Mouse (Mus musculus): ENCODE data around the gene Pygb.

The Pygb gene

GRCm38 (mm10) chr2:150786251-150787180 lies at the start of gene Pygb:
Gene Pygb, plus strand, starts transcription at chr2:150786735.
- CTCF ChIA-PET = interaction anchor here (0.7 to 1.1 kb wide), 2 partner anchors 26 to 117 kb away, joined by 3 to 4 read pairs; no protein-coding TSS in a partner anchor

GRCm38 (mm10) chr2:150737881-150738280 lies 48.7 kb upstream of the Pygb start:
- CTCF ChIA-PET = no interaction called here

GRCm38 (mm10) chr2:150740145-150740841 lies 46.2 kb upstream of the Pygb start:
- CTCF ChIA-PET = no interaction called here

GRCm38 (mm10) chr2:150741405-150741804 lies 45.1 kb upstream of the Pygb start:
- CTCF ChIA-PET = no interaction called here

- CTCF ChIA-PET = interaction anchor here (0.7 kb wide), 1 partner anchor 1339 kb away, joined by 3 read pairs; no protein-coding TSS in a partner anchor
These were observed 41.5 kb upstream of the Pygb start for GRCm38 (mm10) chr2:150745016-150745415.

GRCm38 (mm10) chr2:150748854-150749253 lies 37.7 kb upstream of the Pygb start, which contains the start of gene Entpd6:
Gene Entpd6, plus strand, starts transcription at chr2:150749042.
- CTCF ChIA-PET = interaction anchor here (0.9 to 1.2 kb wide), 2 partner anchors 34 to 139 kb away, joined by 3 read pairs; no protein-coding TSS in a partner anchor

GRCm38 (mm10) chr2:150749283-150749682 lies 37.3 kb upstream of the Pygb start:
- CTCF ChIA-PET = interaction anchor here (0.9 to 1.2 kb wide), 2 partner anchors 34 to 140 kb away, joined by 3 read pairs; no protein-coding TSS in a partner anchor

- CTCF ChIA-PET = no interaction called here
These were observed 36.2 kb upstream of the Pygb start for GRCm38 (mm10) chr2:150750129-150750979.

- CTCF ChIA-PET = no interaction called here
These were observed 31.5 kb upstream of the Pygb start for GRCm38 (mm10) chr2:150755016-150755415.

- CTCF ChIA-PET = no interaction called here
These were observed 25.1 kb upstream of the Pygb start for GRCm38 (mm10) chr2:150761476-150761875.

- CTCF ChIA-PET = no interaction called here
These were observed 20.9 kb upstream of the Pygb start for GRCm38 (mm10) chr2:150765619-150766018.

- CTCF ChIA-PET = interaction anchor here (0.6 kb wide), 1 partner anchor 258 kb away, joined by 6 read pairs; no protein-coding TSS in a partner anchor
These were observed 20.3 kb upstream of the Pygb start for GRCm38 (mm10) chr2:150766083-150766862.

GRCm38 (mm10) chr2:150768678-150769077 lies 17.9 kb upstream of the Pygb start:
- CTCF ChIA-PET = no interaction called here

- CTCF ChIA-PET = no interaction called here
These were observed 15.8 kb upstream of the Pygb start for GRCm38 (mm10) chr2:150770747-150771146.

GRCm38 (mm10) chr2:150771169-150771568 lies 15.4 kb upstream of the Pygb start:
- CTCF ChIA-PET = no interaction called here

GRCm38 (mm10) chr2:150771996-150772395 lies 14.5 kb upstream of the Pygb start:
- CTCF ChIA-PET = no interaction called here

GRCm38 (mm10) chr2:150772466-150773119 lies 13.9 kb upstream of the Pygb start:
- CTCF ChIA-PET = no interaction called here

- CTCF ChIA-PET = interaction anchor here (0.7 kb wide), 1 partner anchor 34 kb away, joined by 3 read pairs; the partner anchor contains the start of gene Entpd6
These were observed 3.7 kb upstream of the Pygb start for GRCm38 (mm10) chr2:150782801-150783200.

GRCm38 (mm10) chr2:150787234-150787771 lies 768 bp downstream of the Pygb start:
- CTCF ChIA-PET = interaction anchor here (0.7 to 1.1 kb wide), 2 partner anchors 25 to 118 kb away, joined by 3 to 4 read pairs; no protein-coding TSS in a partner anchor
